Mouse (Mus musculus): ENCODE measurements around the gene Txnrd2.

Txnrd2 gene

DNA sequence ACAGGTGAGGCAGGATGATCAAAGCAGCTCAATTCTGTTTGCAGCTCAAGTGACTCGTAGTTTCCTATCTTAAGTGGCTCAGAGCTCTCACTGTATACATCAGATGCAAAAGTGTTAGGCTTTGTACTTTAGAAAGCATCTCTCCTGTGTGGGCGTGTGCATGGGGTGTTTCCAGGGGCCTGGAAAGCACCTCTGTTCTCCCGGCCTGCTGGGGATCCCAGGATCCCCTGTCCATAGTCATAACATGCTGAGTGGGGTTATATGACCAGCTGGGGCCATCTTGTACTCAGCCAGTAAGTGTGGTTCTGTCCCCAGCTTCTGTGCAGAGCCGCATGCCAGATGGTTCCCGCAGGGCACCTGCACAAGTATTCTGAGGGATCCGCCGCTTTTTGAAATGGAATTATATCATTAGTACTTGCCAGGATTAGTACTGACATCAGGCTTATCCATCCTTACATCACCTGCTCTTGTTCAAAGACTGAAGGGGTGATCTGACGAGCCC lies 26.2 kb downstream of the Txnrd2 start:
- no peak for DNase-seq (ENCODE audit: low spot score)

GRCm38 (mm10) chr16:18453846-18454245 lies 27.7 kb downstream of the Txnrd2 start:
- DNase-seq (ENCODE audit: low spot score), result no peak

DNA sequence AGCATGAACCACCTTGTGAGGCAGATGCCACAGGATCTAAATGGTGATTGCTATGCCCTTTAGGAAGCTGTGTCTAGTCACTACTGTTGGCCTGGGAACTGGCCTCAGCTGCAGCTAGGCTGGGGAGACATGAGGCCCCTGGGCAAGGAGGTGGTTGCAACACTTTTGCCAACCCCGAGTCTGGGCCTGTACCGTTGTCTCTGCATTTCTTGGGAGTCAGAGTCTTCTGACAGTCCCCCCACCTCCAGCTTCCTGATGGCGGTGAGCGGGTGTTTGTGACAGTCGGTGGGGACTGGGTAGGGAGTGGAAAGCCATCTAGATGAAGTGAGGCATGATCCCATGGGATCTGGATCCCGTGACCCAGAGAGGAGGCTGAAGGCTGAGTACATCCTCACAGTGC lies 29.2 kb downstream of the Txnrd2 start:
- no peak for DNase-seq (ENCODE audit: low spot score)

DNA sequence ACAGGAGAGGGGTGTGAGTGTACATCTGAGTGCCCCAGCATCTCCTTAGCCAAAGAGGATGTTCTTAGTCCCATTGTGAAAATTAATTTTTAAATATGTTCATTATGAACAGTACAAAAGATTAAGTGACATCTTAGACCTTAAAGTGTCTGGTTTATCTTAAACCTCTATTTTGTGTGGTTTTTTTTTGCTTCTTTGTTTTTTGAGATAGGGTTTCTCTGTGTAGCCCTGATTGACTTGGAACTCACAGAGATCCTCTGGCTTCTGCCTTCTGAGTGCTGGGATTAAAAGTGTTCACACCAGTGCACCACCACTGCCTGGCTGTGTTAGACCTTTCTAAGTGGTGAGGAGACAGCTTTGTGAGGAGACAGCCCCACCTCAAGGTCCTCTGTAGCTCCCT lies 32.5 kb downstream of the Txnrd2 start:
- DNase-seq (ENCODE audit: low spot score), result no peak

DNA sequence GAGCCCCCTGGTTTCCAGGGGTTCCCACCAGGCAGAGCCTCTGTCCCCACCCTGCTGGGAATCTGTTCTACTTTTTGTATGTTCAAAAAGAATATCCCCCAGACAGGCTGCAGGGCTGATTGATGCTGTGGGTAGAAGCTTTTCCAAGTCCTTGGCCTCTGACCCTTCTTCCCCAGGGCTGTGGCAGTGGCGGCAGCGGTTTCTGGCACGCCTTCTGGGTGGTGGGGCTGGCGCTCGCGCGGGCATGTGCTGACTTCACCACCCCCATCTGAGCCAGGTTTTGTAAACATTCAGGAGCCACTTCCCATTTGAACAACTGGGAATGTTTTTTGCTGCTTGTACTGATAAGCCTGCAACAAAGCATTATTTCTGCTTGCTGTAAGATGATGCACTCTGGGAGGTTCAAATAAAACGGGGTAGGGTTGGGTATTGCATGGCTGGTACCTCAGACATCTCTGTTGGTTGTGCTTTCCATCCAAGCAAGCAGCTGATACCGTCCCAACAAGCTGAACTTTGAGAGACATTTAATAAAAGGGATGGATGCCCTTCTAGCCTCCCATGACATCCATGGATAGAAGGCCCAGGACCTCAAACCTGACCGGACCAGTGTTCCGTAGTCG lies 33.3 kb downstream of the Txnrd2 start:
- DNase-seq (ENCODE audit: low spot score), result no peak

DNA sequence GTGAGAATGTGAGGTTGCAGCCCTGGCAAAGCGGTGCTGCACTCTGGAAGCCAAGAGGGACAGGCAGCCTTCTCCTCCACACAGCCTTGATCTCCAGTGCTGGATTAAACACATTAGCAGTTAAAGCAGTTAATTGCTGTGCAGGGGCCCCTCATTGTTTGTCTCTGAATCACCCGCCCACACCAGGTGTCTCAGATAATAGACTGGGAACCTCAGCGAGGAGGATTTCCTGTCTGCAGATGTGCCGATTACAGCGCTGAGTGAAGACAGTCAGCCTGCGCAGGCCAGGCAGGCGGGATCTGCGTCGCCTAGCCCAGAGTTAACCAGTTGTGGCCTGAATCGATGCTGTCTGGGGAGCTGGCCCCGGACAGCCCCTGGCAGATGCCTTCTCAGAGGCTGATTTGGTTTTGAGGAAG lies 33.8 kb downstream of the Txnrd2 start:
- DNase-seq (ENCODE audit: low spot score), result no peak

- DNase-seq (ENCODE audit: low spot score), result no peak
Observed at GRCm38 (mm10) chr16:18460826-18461225, 34.6 kb downstream of the Txnrd2 start.

GRCm38 (mm10) chr16:18462031-18462430 lies 35.8 kb downstream of the Txnrd2 start:
- no peak for DNase-seq (ENCODE audit: low spot score)

DNA sequence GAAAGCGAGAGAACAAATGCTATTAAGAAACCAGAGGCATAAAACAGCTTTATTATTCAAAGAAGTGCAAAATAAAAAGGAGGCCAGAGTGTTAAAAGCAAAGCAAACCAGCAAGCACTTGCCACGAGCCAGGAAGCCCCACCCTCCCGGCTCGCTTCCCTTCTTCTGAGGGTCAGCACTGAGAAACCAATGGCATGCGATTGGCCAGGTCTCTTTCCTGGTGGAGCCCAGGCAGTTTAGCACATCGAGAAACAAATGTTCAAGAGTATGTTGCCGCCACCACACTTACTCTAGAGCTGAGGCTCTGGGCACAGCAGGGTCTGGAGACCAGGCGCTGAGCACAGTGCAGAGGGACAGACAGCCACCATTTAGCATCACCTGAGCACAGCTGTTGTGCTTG lies 36.4 kb downstream of the Txnrd2 start:
- no peak for DNase-seq (ENCODE audit: low spot score)

DNA sequence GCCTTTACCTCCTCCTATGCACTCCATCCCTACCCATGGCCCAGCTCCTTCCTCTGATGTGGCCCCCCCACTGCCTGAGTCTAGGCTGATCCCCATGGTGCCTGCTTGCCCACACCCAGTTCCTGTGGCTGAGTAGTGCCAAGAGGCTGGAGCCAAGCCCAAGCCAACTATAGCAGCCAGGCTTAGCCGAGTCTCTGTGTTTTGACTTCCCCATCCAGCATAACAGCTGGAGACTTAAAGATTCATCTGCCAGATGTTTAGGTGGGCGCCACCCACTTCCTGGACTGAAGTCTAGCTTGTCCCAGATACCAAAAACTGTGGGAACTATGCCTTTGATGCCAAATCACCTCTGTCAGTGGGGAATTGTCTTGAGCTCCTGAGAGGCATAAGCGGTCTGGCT lies 38.1 kb downstream of the Txnrd2 start:
- no peak for DNase-seq (ENCODE audit: low spot score)

DNA sequence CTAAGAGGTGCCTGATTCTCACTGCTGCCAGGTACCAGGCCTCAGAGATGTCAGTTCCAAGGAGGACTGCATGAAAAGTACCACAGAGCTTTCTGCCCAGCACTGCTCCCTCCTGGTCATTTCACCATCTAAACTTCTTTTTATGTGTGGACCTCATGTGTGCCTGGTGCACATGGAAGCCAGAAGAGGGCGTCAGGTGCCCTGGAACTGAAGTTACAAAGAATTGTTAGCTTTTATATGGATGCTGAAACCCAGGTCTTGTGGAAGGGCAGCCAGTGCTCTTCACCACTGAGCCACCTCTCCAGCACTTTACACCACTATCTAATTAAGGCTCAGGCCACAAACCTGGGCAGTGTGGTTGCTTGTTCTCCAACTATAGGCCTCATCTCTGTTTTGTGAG lies 44.6 kb downstream of the Txnrd2 start:
- no peak for DNase-seq (ENCODE audit: low spot score)

GRCm38 (mm10) chr16:18471381-18471955 lies 45.3 kb downstream of the Txnrd2 start:
- DNase-seq (ENCODE audit: low spot score), result no peak

DNA sequence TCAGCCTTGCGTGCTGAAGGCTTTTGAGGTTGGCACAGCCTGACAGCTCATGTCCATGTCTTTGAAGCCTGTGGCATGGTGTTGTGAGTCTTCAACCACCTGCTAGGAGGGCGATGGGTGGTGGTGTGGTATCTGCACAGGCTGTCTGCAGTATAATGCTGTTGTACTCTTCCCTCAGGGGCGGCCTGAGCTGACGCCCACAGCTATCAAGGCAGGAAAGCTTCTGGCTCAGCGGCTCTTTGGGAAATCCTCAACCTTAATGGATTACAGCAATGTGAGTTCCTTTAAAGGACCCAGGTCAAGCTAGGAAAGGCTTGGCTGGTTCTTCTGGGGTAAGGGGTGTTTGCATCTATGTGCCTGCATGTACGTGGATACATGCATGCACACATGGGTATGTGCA lies 45.8 kb downstream of the Txnrd2 start:
- no peak for DNase-seq (ENCODE audit: low spot score)

DNA sequence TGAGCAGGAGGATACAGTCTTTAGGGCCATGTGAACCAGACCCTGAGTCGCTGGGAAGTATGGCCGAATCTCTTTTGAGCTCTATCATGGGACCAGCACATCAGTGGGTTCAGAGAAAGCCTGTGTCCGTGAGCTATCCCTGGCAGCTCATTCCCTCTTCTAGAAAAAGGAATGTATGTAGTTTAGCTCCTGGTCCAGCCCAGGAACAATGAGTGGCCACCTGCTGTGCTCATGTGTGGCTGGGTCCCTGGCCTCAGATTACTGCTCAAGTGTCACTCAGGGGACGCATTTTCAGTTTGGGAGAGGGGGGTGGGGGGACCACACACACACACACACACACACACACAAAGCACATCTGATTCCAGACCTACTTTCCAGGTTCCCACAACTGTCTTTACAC lies 46.2 kb downstream of the Txnrd2 start:
- no peak for DNase-seq (ENCODE audit: low spot score)

GRCm38 (mm10) chr16:18472976-18473375 lies 46.8 kb downstream of the Txnrd2 start:
- no peak for DNase-seq (ENCODE audit: low spot score)

GRCm38 (mm10) chr16:18474021-18474420 lies 47.8 kb downstream of the Txnrd2 start:
- no peak for DNase-seq (ENCODE audit: low spot score)

DNA sequence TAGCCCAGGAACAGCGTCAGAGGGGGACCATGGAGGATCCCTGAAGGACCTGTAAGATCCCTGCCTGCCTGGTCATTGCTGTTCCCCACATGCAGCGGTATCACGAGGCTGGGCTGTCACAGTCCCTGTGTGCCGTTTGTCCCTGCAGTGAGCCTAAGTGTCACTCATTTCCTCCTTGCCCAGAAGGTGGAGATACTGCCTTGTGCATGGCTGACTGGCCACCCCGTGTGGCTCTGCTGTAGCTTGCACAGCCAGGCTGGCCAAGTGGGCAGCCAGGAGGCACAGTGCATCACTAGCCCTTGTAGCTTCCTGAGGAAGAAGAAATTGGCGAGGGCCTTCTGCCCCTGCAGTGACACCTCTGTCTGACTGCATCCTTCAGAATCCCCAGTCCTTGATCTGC lies 51.8 kb downstream of the Txnrd2 start:
- no peak for DNase-seq (ENCODE audit: low spot score)

DNA sequence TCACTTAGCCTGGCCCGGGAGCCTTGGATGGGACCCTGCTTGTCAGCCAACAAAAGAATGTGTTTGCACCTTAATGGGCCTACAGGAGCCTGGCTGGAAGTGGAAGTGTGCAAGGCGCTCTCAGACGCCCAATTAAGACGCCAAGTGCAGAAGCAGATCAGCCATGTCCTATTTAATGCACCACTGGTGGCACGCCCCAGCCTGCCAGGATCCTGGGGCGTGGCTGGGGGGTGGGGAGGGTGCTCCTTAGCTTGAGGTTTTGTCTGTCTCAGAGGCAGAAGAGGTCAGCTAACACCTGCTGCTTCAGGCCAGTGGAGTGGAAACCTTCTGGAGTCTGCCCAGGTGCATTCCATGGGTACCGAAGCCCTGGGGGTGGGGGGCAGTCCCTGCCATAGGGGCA lies 53.5 kb downstream of the Txnrd2 start:
- no peak for DNase-seq (ENCODE audit: low spot score)

- DNase-seq (ENCODE audit: low spot score), result no peak
Observed at GRCm38 (mm10) chr16:18480933-18481485, 54.8 kb downstream of the Txnrd2 start.

DNA sequence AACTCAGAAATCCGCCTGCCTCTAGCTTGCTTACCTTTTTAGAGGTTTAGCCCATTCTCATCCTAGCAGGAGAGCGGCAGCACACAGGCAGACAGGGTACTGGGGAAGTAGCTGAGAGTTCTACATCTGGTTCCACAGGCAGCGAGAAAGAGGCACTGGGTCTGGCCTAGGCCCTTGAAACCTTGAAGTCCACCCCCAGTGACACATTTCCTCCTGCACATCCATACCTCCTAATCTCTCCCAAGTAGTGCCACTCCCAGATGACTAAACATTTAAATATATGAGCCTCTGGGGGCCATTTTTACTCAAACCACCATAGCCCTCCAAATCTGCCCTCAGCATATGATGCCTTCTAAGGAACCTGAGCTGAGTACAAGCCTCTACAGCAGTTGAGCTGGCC lies 56.2 kb downstream of the Txnrd2 start:
- DNase-seq (ENCODE audit: low spot score), result no peak

DNA sequence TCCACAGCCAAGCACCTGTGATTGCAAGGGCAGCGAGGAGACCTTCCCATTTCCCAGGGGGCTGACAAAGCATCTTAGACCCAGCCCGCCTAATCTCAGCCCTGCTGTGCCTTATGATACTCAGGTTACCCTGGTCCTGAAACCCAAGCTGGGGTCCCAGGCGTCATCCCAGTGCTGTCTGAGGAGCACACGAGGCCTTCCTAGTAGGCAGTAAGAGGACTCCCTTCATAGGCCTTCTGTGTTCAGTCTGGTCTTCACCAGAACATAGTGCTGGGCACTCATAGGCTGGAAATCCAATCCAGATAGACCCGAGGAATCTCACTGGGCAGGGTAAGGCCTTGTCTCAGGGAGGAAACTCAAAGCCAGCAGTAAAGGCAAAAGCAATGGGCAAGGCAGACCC lies 57.7 kb downstream of the Txnrd2 start:
- DNase-seq (ENCODE audit: low spot score), result no peak

GRCm38 (mm10) chr16:18484386-18484785 lies 58.2 kb downstream of the Txnrd2 start:
- no peak for DNase-seq (ENCODE audit: low spot score)

DNA sequence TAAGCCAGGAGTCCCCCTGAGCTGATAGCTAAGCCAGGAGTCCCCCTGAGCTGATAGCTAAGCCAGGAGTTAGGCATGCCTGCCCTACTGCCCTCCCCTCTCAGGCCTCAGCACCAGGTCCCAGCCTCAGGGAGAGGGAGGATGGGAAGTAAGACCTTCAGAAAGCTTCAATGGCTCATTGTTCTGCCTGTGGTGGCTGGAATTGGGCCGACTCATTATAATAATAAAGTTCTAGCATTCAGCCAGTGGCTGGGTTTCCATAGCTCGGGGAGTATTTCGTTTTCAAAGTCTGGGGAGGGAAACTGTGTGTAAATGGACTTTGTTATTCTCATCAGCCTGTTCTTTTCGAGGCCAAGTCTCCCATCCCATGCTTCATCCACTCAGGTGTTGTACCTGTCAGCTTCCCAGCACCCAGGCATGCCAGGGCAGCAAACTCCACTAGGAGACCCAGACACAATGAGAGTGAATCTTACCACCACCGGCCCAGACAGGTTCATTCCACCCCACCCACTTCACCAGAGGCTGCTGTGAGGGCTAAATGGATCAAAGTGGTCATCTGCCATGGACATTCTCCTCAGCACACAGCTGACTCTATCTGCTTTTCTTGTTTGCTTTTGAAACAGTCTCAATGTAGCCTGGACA lies 58.7 kb downstream of the Txnrd2 start:
- DNase-seq (ENCODE audit: low spot score), result no peak
